Mouse (Mus musculus) brain, embryonic 18.5 days (tissue): ENCODE results near the gene Pkp4.
A peak's percentile ranks its signal among the peaks of the same experiment; 100 is the strongest.
"Not testable (repeated sequence)": the region's sequence is repeated elsewhere in the genome, so short reads cannot be mapped to it uniquely, and the experiment has no call there.

Experiments
- DNase-seq: peaks from one replicate; pipeline ENCODE4 v3.0.0-alpha.2; 2012; ENCODE audit warnings: low read depth, low spot score

Gene Pkp4

GRCm38 (mm10) chr2:59383231-59383630 is 222.6 kb downstream of the Pkp4 start:
- DNase-seq, result no peak

- DNase-seq, result no peak
Measured at GRCm38 (mm10) chr2:59383852-59384776, 223.5 kb downstream of the Pkp4 start.

- no peak for DNase-seq
Measured at GRCm38 (mm10) chr2:59385211-59385935, 224.7 kb downstream of the Pkp4 start.

GRCm38 (mm10) chr2:59389971-59390370 is 229.3 kb downstream of the Pkp4 start:
- peak; percentile 36 for DNase-seq

- DNase-seq, result no peak
Measured at GRCm38 (mm10) chr2:59393177-59393576, 232.5 kb downstream of the Pkp4 start.

- no peak for DNase-seq
Measured at GRCm38 (mm10) chr2:59394651-59395050, 234.0 kb downstream of the Pkp4 start.

- not testable (repeated sequence) for DNase-seq
Measured at GRCm38 (mm10) chr2:59395160-59395650, 234.6 kb downstream of the Pkp4 start.

- no peak for DNase-seq
Measured at GRCm38 (mm10) chr2:59396555-59396954, 235.9 kb downstream of the Pkp4 start.

- DNase-seq, result no peak
Measured at GRCm38 (mm10) chr2:59397531-59397930, 236.9 kb downstream of the Pkp4 start.

GRCm38 (mm10) chr2:59400901-59401378 is 240.3 kb downstream of the Pkp4 start:
- DNase-seq, result no peak

- no peak for DNase-seq
Measured at GRCm38 (mm10) chr2:59401841-59402461, 241.3 kb downstream of the Pkp4 start.

GRCm38 (mm10) chr2:59404022-59404421 is 243.4 kb downstream of the Pkp4 start:
- no peak for DNase-seq
